Mouse (Mus musculus) adrenal gland, adult 2 months (tissue): ENCODE measurements at regions not wholly inside any gene's neighbourhood (a gene's known extent, or its start where the extent isn't known, plus 50 kb on each side); places are given as distances from the start of the nearest gene placed in this dataset.

Experiments used
- DNase-seq: peaks from one replicate; pipeline ENCODE4 v3.0.0; 2021
- microRNA-seq, 2 experiments: library from miRNA; unstranded; fragments of <30 nt; microRNA quantifications; one replicate each; pipeline ENCODE4 v1.2.0; 2021

DNA sequence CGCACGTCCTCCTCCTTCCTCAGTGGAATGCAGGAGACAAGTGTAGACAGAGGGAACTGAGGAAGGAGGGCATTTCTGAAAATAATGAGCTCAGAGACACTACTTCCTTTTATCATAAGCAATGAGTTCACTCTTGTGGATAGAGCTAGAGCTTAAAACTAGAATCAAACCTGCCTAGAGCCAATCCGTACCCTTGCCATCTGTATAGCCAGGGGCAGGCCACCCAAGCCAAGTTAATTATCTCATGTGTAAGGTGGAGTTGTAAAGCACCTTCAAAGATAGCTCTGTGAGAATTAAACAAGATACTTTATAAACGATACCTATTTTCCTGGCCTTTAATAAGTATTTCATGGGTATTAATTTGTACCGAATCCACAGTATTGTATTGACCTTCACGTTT lies 113.4 kb upstream of the Sptlc3 start:
- DNase-seq, result no peak

DNA sequence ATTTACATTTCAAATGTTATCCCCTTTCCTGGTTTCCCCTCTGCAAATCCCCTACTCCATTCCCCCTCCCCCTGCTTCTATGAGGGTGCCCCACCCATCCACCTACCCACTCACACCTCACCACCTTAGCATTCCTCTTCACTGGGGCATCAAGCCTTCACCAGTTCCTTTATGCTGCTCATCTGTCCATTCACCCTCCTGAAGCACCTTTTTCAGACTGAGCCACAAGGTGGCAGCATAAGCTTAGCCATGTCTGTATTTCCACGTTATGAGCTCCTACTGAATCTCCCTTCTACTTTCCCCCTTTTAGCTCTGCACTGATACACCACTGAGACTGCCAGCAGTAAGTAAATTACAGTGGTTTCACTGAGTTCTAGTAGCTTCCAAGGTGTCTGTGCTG lies 112.1 kb upstream of the Sptlc3 start:
- peak; percentile 64 for DNase-seq

DNA sequence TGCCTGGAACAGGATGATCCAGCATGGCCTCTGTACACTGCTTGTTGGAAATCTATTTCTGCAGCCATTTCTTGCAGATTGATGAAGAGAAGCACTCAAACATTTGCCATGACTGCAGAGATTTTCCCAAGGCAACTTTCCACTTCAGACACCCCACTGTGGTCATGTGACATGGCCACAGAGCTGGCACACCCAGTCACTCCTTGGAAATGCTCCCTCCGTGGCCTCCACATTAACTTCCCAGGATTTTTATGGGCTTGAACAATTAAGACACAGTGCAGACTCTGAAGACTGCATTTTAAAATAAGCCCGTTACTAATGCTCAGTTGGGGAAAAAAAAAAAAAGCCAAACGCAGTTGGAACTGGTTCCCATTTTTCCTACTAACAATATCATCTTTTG lies 80.2 kb upstream of the Sptlc3 start:
- no peak for DNase-seq

DNA sequence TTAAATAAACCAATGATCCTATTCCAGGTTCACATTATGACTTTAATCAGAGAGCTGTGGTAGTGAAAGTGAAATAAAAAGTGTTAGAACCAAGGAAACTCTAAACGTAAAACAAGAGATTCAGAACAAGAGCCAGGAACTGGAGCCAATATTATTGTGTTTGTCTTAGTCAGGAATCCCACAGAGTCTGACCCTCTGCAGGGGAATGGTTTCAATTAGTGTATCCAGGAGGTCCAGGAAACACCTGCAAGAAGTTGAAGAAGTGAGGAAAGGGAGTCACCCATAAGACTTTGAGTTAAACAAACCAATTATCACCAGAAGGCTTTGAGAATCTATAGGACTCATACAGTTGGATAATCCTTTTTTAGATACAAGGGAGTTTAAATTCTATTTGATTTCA lies 76.2 kb upstream of the Sptlc3 start:
- DNase-seq, result no peak

DNA sequence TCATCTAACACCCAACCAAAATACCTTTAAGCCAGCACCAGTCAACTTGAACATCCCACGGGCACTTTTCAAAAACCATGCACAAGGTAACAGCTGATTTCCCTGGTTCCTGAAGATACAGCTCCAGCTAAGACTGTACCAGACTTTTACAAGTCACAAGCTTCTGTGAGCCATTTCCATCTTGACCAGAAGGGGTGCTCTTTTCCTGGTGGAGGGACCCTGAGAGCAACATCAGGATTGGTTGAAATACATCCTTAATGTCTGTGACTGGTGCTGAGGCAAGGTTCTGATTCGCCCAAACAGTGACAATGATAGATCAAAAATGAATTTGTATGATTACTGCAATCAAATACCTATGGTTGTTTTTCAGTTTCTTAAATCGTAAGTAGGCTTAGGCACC lies 71.0 kb upstream of the Sptlc3 start:
- DNase-seq, result no peak

DNA sequence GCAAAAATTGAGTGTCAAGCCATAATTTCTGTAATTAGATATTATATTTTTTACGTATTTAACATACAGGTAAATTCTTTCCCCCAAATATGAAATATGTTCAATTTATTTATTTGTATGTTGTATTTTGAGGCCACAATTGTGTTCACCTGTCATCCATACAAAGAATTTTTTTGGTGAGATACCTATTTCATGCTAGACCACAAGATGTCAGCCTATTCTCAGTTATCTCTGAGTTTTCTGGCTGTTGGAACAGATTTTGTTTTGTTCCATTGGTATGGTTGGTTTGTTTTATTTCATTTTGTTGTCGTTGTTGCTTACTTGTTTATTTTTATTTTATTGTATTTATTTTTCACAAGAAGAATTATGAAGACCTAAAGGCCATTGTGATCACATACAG lies 70.3 kb upstream of the Sptlc3 start:
- no peak for DNase-seq

Small RNA genes lying in the stretch of these regions (microRNA-seq; reads per million reads assigned to microRNA genes)
- gene Mir1952, result 0 reads per million in 2 experiments
